Mouse (Mus musculus) heart, postnatal 0 days (tissue): Measurements from ENCODE around the gene Fam178b. TPM values are rescaled to one million over a fixed set of nuclear protein-coding genes. Genes with fewer than 3 reads are reported as not detected.
"Not testable (repeated sequence)": the region's sequence is repeated elsewhere in the genome, so short reads cannot be mapped to it uniquely, and the experiment has no call there.

Experiments
- ATAC-seq: fragments of 200-750 bp; cut with Nextera tagmentation; 2 replicates; pipeline ENCODE4 v1.8.0; 2017; ENCODE audit warnings: low read depth, moderate number of reproducible peaks, moderate library complexity; ENCODE audit not compliant: insufficient read depth
- DNase-seq: peaks from one replicate; pipeline ENCODE4 v3.0.0-alpha.2; 2016; ENCODE audit warnings: low spot score
- H3K27ac ChIP-seq: fragments of 300-500 bp; sonication (generic); 2 replicates; pipeline ENCODE4 v1.5.1; 2014; ENCODE audit warnings: low read depth, mild to moderate bottlenecking
- H3K27me3 ChIP-seq: fragments of 300-500 bp; sonication (generic); 2 replicates; pipeline ENCODE4 v1.6.1; 2014; ENCODE audit warnings: low read length, mixed read lengths; ENCODE audit not compliant: control insufficient read depth, insufficient read depth
- H3K36me3 ChIP-seq: fragments of 300-500 bp; sonication (generic); replicated peaks from 2 replicates; pipeline ENCODE4 v1.6.1; 2014; ENCODE audit warnings: low read length, mixed read lengths; ENCODE audit not compliant: control insufficient read depth, insufficient read depth
- H3K4me1 ChIP-seq: fragments of 300-500 bp; sonication (generic); 2 replicates; pipeline ENCODE4 v1.6.1; 2014; ENCODE audit warnings: antibody characterized with exemption; ENCODE audit not compliant: control insufficient read depth, insufficient read depth
- H3K4me2 ChIP-seq: fragments of 300-500 bp; sonication (generic); 2 replicates; pipeline ENCODE4 v1.6.1; 2014; ENCODE audit warnings: low read depth, mild to moderate bottlenecking, low read length, moderate library complexity
- H3K4me3 ChIP-seq: fragments of 300-500 bp; sonication (generic); 2 replicates; pipeline ENCODE4 v1.5.1; 2014; ENCODE audit warnings: low read depth, low read length
- H3K9ac ChIP-seq: fragments of 300-500 bp; sonication (generic); replicated peaks from 2 replicates; pipeline ENCODE4 v1.6.1; 2014; ENCODE audit warnings: low read depth, low read length, mixed read lengths
- H3K9me3 ChIP-seq: fragments of 300-500 bp; sonication (generic); replicated peaks from 2 replicates; pipeline ENCODE4 v1.6.1; 2016; ENCODE audit warnings: low read length; ENCODE audit not compliant: control insufficient read depth
- CTCF ChIP-seq: IDR thresholded peaks from 2 replicates; pipeline ENCODE4 v1.5.1; 2016; ENCODE audit warnings: antibody characterized with exemption, control low read depth, low read depth
- EP300 ChIP-seq: IDR thresholded peaks from 2 replicates; pipeline ENCODE4 v1.6.1; 2016; ENCODE audit warnings: antibody characterized with exemption, low read depth
- WGBS: fragments of 180-500 bp; shearing (Covaris S2); extraction: QIAGEN DNeasy Blood & Tissue Kit; methylation state at CpG from one replicate; pipeline ENCODE4 v1.1.7; 2014; 5-methylcytosine and 5-hydroxymethylcytosine counted together
- polyA plus RNA-seq: library from polyadenylated mRNA; unstranded; fragments of >200 nt; fragmentation: Nextera tagmentation; extraction: Ambion mirVana; gene quantifications from 2 replicates; pipeline ENCODE4 v1.2.1, GENCODE M21; 2015
- total RNA-seq: library from RNA; depleted of rRNA; stranded (reverse); fragments of >200 nt; gene quantifications from 2 replicates; pipeline ENCODE4 v1.2.3, GENCODE M21; 2014; ENCODE audit warnings: low replicate concordance

The Fam178b gene
- total and polyA plus RNA-seq, 2 experiments from 2014 or later = 0.81 TPM; not detected in 1

- H3K27me3 ChIP-seq = no peaks in the 10 kb centered on the region
- DNase-seq (no peak), ATAC-seq (no peak)
- H3K4me1 ChIP-seq = peaks cover 15% of the 10 kb centered on the region
- TF ChIP-seq EP300 = no peak
- TF ChIP-seq CTCF = no peak
- no peak overlapping the region for H3K27ac ChIP-seq
- WGBS = 88% methylated on average over 9 of the region's 9 CpGs
- H3K4me3 ChIP-seq = no peak overlapping the region
- no peak overlapping the region for H3K4me2 ChIP-seq
- no peak overlapping the region for H3K9ac ChIP-seq
- no peaks in the 10 kb centered on the region for H3K9me3 ChIP-seq
- H3K36me3 ChIP-seq = peaks cover 30% of the 10 kb centered on the region
These were observed 140.1 kb downstream of the Fam178b start for GRCm38 (mm10) chr1:36542925-36543324.

- Histone ChIP-seq H3K9me3 (no peaks in the 10 kb centered on the region), H3K9ac (no peak overlapping the region), H3K4me2 (no peak overlapping the region), H3K27me3 (no peaks in the 10 kb centered on the region), H3K27ac (no peak overlapping the region), H3K4me3 (no peak overlapping the region), H3K36me3 (peaks cover 30% of the 10 kb centered on the region), H3K4me1 (peaks cover 17% of the 10 kb centered on the region)
- ATAC-seq (no peak), DNase-seq (no peak)
- TF ChIP-seq CTCF (no peak), EP300 (no peak)
- WGBS = 90% methylated on average over 16 of the region's 16 CpGs
These were observed 141.1 kb downstream of the Fam178b start for GRCm38 (mm10) chr1:36541844-36542243.

- TF ChIP-seq EP300 = no peak
- Histone ChIP-seq H3K4me2 (no peak overlapping the region), H3K4me3 (no peak overlapping the region), H3K36me3 (peaks cover 30% of the 10 kb centered on the region), H3K27me3 (no peaks in the 10 kb centered on the region), H3K9me3 (no peaks in the 10 kb centered on the region), H3K27ac (no peak overlapping the region), H3K4me1 (peaks cover 19% of the 10 kb centered on the region), H3K9ac (no peak overlapping the region)
- ATAC-seq (no peak), DNase-seq (no peak)
- WGBS = 93% methylated on average over 12 of the region's 12 CpGs
These were observed 142.2 kb downstream of the Fam178b start for GRCm38 (mm10) chr1:36540807-36541206.

- Histone ChIP-seq H3K27me3 (no peaks in the 10 kb centered on the region), H3K9me3 (no peaks in the 10 kb centered on the region), H3K36me3 (peaks cover 30% of the 10 kb centered on the region), H3K9ac (no peak overlapping the region), H3K4me3 (no peak overlapping the region), H3K4me1 (peaks cover 25% of the 10 kb centered on the region), H3K4me2 (no peak overlapping the region), H3K27ac (peak overlapping the region; percentile 84)
- TF ChIP-seq EP300 (no peak), CTCF (no peak)
- 88% methylated on average over 11 of the region's 11 CpGs for WGBS
- DNase-seq (no peak), ATAC-seq (no peak)
These were observed 142.9 kb downstream of the Fam178b start for GRCm38 (mm10) chr1:36540132-36540531.

- no peak for TF ChIP-seq CTCF
- 0 out of 2 replicates have a peak, but pooled peaks have one; percentile 37 for TF ChIP-seq EP300
- Histone ChIP-seq H3K4me2 (no peak within 1 kb of the TSS), H3K27ac (peak within 1 kb of the TSS; percentile 84), H3K9ac (0 out of 2 replicates have a peak within 1 kb of the TSS, but pooled peaks have one; percentile 3), H3K4me3 (no peak within 1 kb of the TSS), H3K9me3 (no peaks in the 10 kb centered on the region), H3K36me3 (peaks cover 30% of the 10 kb centered on the region), H3K27me3 (no peaks in the 10 kb centered on the region), H3K4me1 (peaks cover 30% of the 10 kb centered on the region)
- peak; percentile 89 for ATAC-seq
- WGBS = 32% methylated on average over 8 of the region's 9 CpGs
- peak; percentile 95 for DNase-seq
These were observed 143.8 kb downstream of the Fam178b start, which contains the start of gene Gm42417 for GRCm38 (mm10) chr1:36539186-36539585. Gm42417 (minus strand) TSS chr1:36539429.

- DNase-seq (no peak), ATAC-seq (no peak)
- no peak for TF ChIP-seq EP300
- no peak for TF ChIP-seq CTCF
- no peak overlapping the region for H3K4me2 ChIP-seq
- 53% methylated on average over 4 of the region's 4 CpGs for WGBS
- no peaks in the 10 kb centered on the region for H3K9me3 ChIP-seq
- peak overlapping the region; percentile 84 for H3K27ac ChIP-seq
- peaks cover 34% of the 10 kb centered on the region for H3K4me1 ChIP-seq
- H3K27me3 ChIP-seq = no peaks in the 10 kb centered on the region
- peaks cover 30% of the 10 kb centered on the region for H3K36me3 ChIP-seq
- H3K4me3 ChIP-seq = no peak overlapping the region
- H3K9ac ChIP-seq = 0 out of 2 replicates have a peak overlapping the region, but pooled peaks have one; percentile 3
These were observed 144.3 kb downstream of the Fam178b start for GRCm38 (mm10) chr1:36538727-36539126.

GRCm38 (mm10) chr1:36536783-36537182 is 146.2 kb downstream of the Fam178b start, which contains the start of gene Ankrd23:
Ankrd23 (minus strand) TSS chr1:36536883.
- not testable (repeated sequence) for ATAC-seq, H3K27me3 ChIP-seq, H3K9me3 ChIP-seq, H3K4me3 ChIP-seq, H3K9ac ChIP-seq, DNase-seq
- peak within 1 kb of the TSS; percentile 44; the same call in 1 of the 2 replicates for H3K4me2 ChIP-seq
- H3K4me1 ChIP-seq = peaks cover 46% of the 10 kb centered on the region
- 68% methylated on average over 9 of the region's 9 CpGs for WGBS
- H3K36me3 ChIP-seq = peaks cover 26% of the 10 kb centered on the region
- peak within 1 kb of the TSS; percentile 96 for H3K27ac ChIP-seq
